In genomic region chr13:23446498-23446952, GRCm38 (mm10) we compare ENCODE assay signal across 8 mouse cellular contexts. TPM values are rescaled to one million over a fixed set of nuclear protein-coding genes. Genes with fewer than 3 reads are reported as not detected.
DNase-seq lines count a peak whose midpoint lies in the region; ATAC-seq lines count a peak whose summit lies in the region.

No protein-coding gene starts in this region.

- peak overlapping the region; percentile 71 for H3K4me3 ChIP-seq in intestine, embryonic 14.5 days (ENCODE audit: low read depth, low read length)

- peak; percentile 82 to 84 for DNase-seq in adrenal gland, adult 18-20 months (ENCODE audit: low spot score in 2 of 2)
- peak; percentile 89 for DNase-seq in embryo, embryonic 11 days
- DNase-seq in gastrocnemius, postnatal 25 days = peak; percentile 69
- peak; percentile 97 for DNase-seq in intestine, embryonic 14.5 days (ENCODE audit: low spot score)
- peak; percentile 91 for DNase-seq in left cerebral cortex, postnatal 14 days (ENCODE audit: low spot score in 2 of 2)
- peak; percentile 82 for DNase-seq in right cerebral cortex, postnatal 25 days
- peak; percentile 87 for DNase-seq in yolk sac, embryonic 10.5 days (ENCODE audit: low spot score)

- H3K27me3 ChIP-seq in intestine, embryonic 14.5 days (replicated peaks; ENCODE audit: control insufficient read depth, insufficient read depth, low read length) = no peaks in the 10 kb centered on the region

- peak; percentile 71 for ATAC-seq in intestine, embryonic 14.5 days (replicated peaks; ENCODE audit: low FRiP score, low TSS enrichment, low read depth)
- peak; percentile 38 for ATAC-seq in megakaryocyte progenitor cell, adult 5-6 weeks (replicated peaks; ENCODE audit: poor library complexity)

- H3K9ac ChIP-seq in intestine, embryonic 14.5 days (ENCODE audit: low read length) = peak overlapping the region; percentile 76

- WGBS in intestine, embryonic 14.5 days = under 1% methylated on average over 16 of the region's 16 CpGs

- peaks cover 7% of the 10 kb centered on the region for H3K4me1 ChIP-seq in intestine, embryonic 14.5 days (replicated peaks; ENCODE audit: control insufficient read depth, insufficient read depth, low read length)

- peak overlapping the region; percentile 96 for H3K27ac ChIP-seq in intestine, embryonic 14.5 days (ENCODE audit: low read depth)

- no peaks in the 10 kb centered on the region for H3K9me3 ChIP-seq in intestine, embryonic 14.5 days (ENCODE audit: control insufficient read depth, low read length)

- H3K36me3 ChIP-seq in intestine, embryonic 14.5 days (ENCODE audit: control insufficient read depth, insufficient read depth, low read length) = no peaks in the 10 kb centered on the region

- intact Hi-C loops in left cerebral cortex, postnatal 14 days (cut with DNase I) = no loop called here

- H3K4me2 ChIP-seq in intestine, embryonic 14.5 days (ENCODE audit: low read length) = peak overlapping the region; percentile 77

RNA-seq across cellular contexts. Expression of gene Btn1a1, which starts 19.2 kb away (rescaled TPM):
- under 1 TPM in 1 of 2 experiments, not detected in 1; 0.10 TPM for total RNA-seq in adrenal gland, adult 18-20 months (2021)
- not detected for total RNA-seq in gastrocnemius, postnatal 25 days (2021)
- polyA plus RNA-seq in intestine, embryonic 14.5 days (2014; fragmentation: Nextera tagmentation; extraction: Ambion mirVana) = 0.05 and 0.11 TPM in 2 replicates
- total RNA-seq in left cerebral cortex, postnatal 14 days (2021) = not detected
- not detected in 2 replicates for total RNA-seq in megakaryocyte progenitor cell, adult 5-6 weeks (2015)
- not detected in 2 replicates for total RNA-seq in megakaryocyte progenitor cell, adult 5-6 weeks (2017)

RNA-seq across cellular contexts. Expression of gene Abt1, which starts 22.9 kb away (rescaled TPM):
- total RNA-seq in adrenal gland, adult 18-20 months (2021) = 1 to 10 TPM; 7.9 to 8.4 TPM
- 1 to 10 TPM; 2.9 to 3.7 TPM for total RNA-seq in gastrocnemius, postnatal 25 days (2021)
- polyA plus RNA-seq in intestine, embryonic 14.5 days (2014; fragmentation: Nextera tagmentation; extraction: Ambion mirVana) = 11.9 and 13.8 TPM in 2 replicates
- total RNA-seq in left cerebral cortex, postnatal 14 days (2021) = 1 to 10 TPM; 6.9 to 7.1 TPM
- total RNA-seq in megakaryocyte progenitor cell, adult 5-6 weeks (2015) = 7.1 and 7.4 TPM in 2 replicates
- 9.5 and 11.0 TPM in 2 replicates for total RNA-seq in megakaryocyte progenitor cell, adult 5-6 weeks (2017)

RNA-seq across cellular contexts. Expression of gene Btn2a2, which starts 42.1 kb away (rescaled TPM):
- total RNA-seq in adrenal gland, adult 18-20 months (2021) = not detected
- total RNA-seq in gastrocnemius, postnatal 25 days (2021) = not detected
- 0.14 and 0.52 TPM in 2 replicates for polyA plus RNA-seq in intestine, embryonic 14.5 days (2014; fragmentation: Nextera tagmentation; extraction: Ambion mirVana)
- 1 to 10 TPM in 1 of 2 experiments, under 1 TPM in 1; 0.82 to 1.3 TPM for total RNA-seq in left cerebral cortex, postnatal 14 days (2021)
- total RNA-seq in megakaryocyte progenitor cell, adult 5-6 weeks (2015) = not detected in 2 replicates
- total RNA-seq in megakaryocyte progenitor cell, adult 5-6 weeks (2017) = 0.17 TPM in 1 of 2 replicates, not detected in the other

Comparison
In these comparisons a context has a peak if more than half of its experiments do, and no peak if none do; other contexts are left out.
1. Peak in every context shown above with its lines: DNase-seq, ATAC-seq, H3K4me3 ChIP-seq and H3K27ac ChIP-seq.